Mouse (Mus musculus): Measurements from ENCODE around the gene Bhlha9. TPM values are rescaled to one million over a fixed set of nuclear protein-coding genes. Genes with fewer than 3 reads are reported as not detected.

The Bhlha9 gene
- polyA plus RNA-seq, 1 experiment from 2014 or later = 1.3 TPM

GRCm38 (mm10) chr11:76709625-76710452, 37.6 kb downstream of the Bhlha9 start:
- no peak for ATAC-seq (ENCODE audit: low FRiP score, low read depth)
- no peaks in the 10 kb centered on the region for H3K36me3 ChIP-seq
- no peak overlapping the region for H3K9ac ChIP-seq
- no peak overlapping the region for H3K4me3 ChIP-seq
- no peaks in the 10 kb centered on the region for H3K27me3 ChIP-seq
- no peak overlapping the region for H3K27ac ChIP-seq (replicated peaks)
- H3K4me1 ChIP-seq (replicated peaks) = no peaks in the 10 kb centered on the region; the same call in 1 of the 2 replicates
- H3K9me3 ChIP-seq = no peaks in the 10 kb centered on the region
- WGBS = 25% methylated on average over 12 of the region's 17 CpGs
- 0 out of 2 replicates have a peak overlapping the region, but pooled peaks have one; percentile 15 for H3K4me2 ChIP-seq

GRCm38 (mm10) chr11:76717000-76717399, 44.7 kb downstream of the Bhlha9 start:
- H3K4me3 ChIP-seq = no peak overlapping the region
- no peak overlapping the region for H3K4me2 ChIP-seq
- no peaks in the 10 kb centered on the region for H3K36me3 ChIP-seq
- no peaks in the 10 kb centered on the region for H3K4me1 ChIP-seq (replicated peaks)
- no peaks in the 10 kb centered on the region for H3K27me3 ChIP-seq
- 75% methylated on average over 4 of the region's 4 CpGs for WGBS
- no peaks in the 10 kb centered on the region for H3K9me3 ChIP-seq
- ATAC-seq (ENCODE audit: low FRiP score, low read depth) = no peak
- H3K9ac ChIP-seq = no peak overlapping the region
- no peak overlapping the region for H3K27ac ChIP-seq (replicated peaks)

Other genes with a start within 250 kb of the Bhlha9 start
- gene Abr, start 50.2 kb upstream of the Bhlha9 start, polyA plus RNA-seq (2015; fragmentation: Nextera tagmentation; extraction: Ambion mirVana) = 99.9 and 113 TPM in 2 replicates
- gene Trarg1, start 7.3 kb downstream of the Bhlha9 start, polyA plus RNA-seq (2015; fragmentation: Nextera tagmentation; extraction: Ambion mirVana) = 0.82 and 2.8 TPM in 2 replicates
- gene Gosr1, start 91.1 kb downstream of the Bhlha9 start, polyA plus RNA-seq (2015; fragmentation: Nextera tagmentation; extraction: Ambion mirVana) = 24.3 and 25.4 TPM in 2 replicates
- 5.4 and 6.3 TPM in 2 replicates for gene Cpd, start 174.5 kb downstream of the Bhlha9 start, polyA plus RNA-seq (2015; fragmentation: Nextera tagmentation; extraction: Ambion mirVana)
- gene Tmigd1, start 229.7 kb downstream of the Bhlha9 start, polyA plus RNA-seq (2015; fragmentation: Nextera tagmentation; extraction: Ambion mirVana) = not detected in 2 replicates